Mouse (Mus musculus) cerebellum, postnatal 36 days (tissue): ENCODE data around the gene Mtx3.
"Not testable (repeated sequence)": the region's sequence is repeated elsewhere in the genome, so short reads cannot be mapped to it uniquely, and the experiment has no call there.

ENCODE experiments used
- DNase-seq, 2 experiments: peaks; one replicate each; pipeline ENCODE4 v3.0.0; 2021 to 2022; ENCODE audit warnings: mixed read lengths in 2 of 2

Gene Mtx3

GRCm38 (mm10) chr13:92844586-92845221 lies at the start of gene Mtx3:
Gene Mtx3, plus strand, starts transcription at chr13:92844760.
- peak; percentile 85 to 86 for DNase-seq

GRCm38 (mm10) chr13:92798830-92799229 lies 45.7 kb upstream of the Mtx3 start:
- no peak for DNase-seq

GRCm38 (mm10) chr13:92799306-92799925 lies 45.1 kb upstream of the Mtx3 start:
- DNase-seq, result no peak

- no peak for DNase-seq
Measured at GRCm38 (mm10) chr13:92806785-92807184, 37.8 kb upstream of the Mtx3 start.

- DNase-seq, result no peak
Measured at GRCm38 (mm10) chr13:92807849-92808248, 36.7 kb upstream of the Mtx3 start.

- DNase-seq, result not testable (repeated sequence)
Measured at GRCm38 (mm10) chr13:92810592-92810991, 34.0 kb upstream of the Mtx3 start.

- no peak for DNase-seq
Measured at GRCm38 (mm10) chr13:92816329-92816728, 28.2 kb upstream of the Mtx3 start.

GRCm38 (mm10) chr13:92817357-92817756 lies 27.2 kb upstream of the Mtx3 start:
- DNase-seq, result no peak

- no peak for DNase-seq
Measured at GRCm38 (mm10) chr13:92828820-92829219, 15.7 kb upstream of the Mtx3 start.

- no peak for DNase-seq
Measured at GRCm38 (mm10) chr13:92833162-92833561, 11.4 kb upstream of the Mtx3 start.

GRCm38 (mm10) chr13:92846438-92846837 lies 1.9 kb downstream of the Mtx3 start:
- DNase-seq, result no peak

- DNase-seq, result no peak
Measured at GRCm38 (mm10) chr13:92847336-92847735, 2.8 kb downstream of the Mtx3 start.

GRCm38 (mm10) chr13:92848002-92848401 lies 3.4 kb downstream of the Mtx3 start:
- DNase-seq, result no peak

GRCm38 (mm10) chr13:92855901-92856300 lies 11.3 kb downstream of the Mtx3 start:
- DNase-seq, result no peak

- no peak for DNase-seq
Measured at GRCm38 (mm10) chr13:92858808-92859207, 14.2 kb downstream of the Mtx3 start.

- DNase-seq, result no peak
Measured at GRCm38 (mm10) chr13:92859959-92860358, 15.4 kb downstream of the Mtx3 start.

GRCm38 (mm10) chr13:92865358-92865757 lies 20.8 kb downstream of the Mtx3 start:
- no peak for DNase-seq

- no peak for DNase-seq
Measured at GRCm38 (mm10) chr13:92866680-92867079, 22.1 kb downstream of the Mtx3 start.

- DNase-seq, result no peak
Measured at GRCm38 (mm10) chr13:92879514-92879913, 35.0 kb downstream of the Mtx3 start.

- no peak for DNase-seq
Measured at GRCm38 (mm10) chr13:92879933-92880332, 35.4 kb downstream of the Mtx3 start.

GRCm38 (mm10) chr13:92880589-92880988 lies 36.0 kb downstream of the Mtx3 start:
- peak; percentile 18 to 32 for DNase-seq

- no peak for DNase-seq
Measured at GRCm38 (mm10) chr13:92882271-92882985, 37.9 kb downstream of the Mtx3 start.

GRCm38 (mm10) chr13:92882986-92883720 lies 38.6 kb downstream of the Mtx3 start:
- no peak for DNase-seq
